In genomic region chr12:116485591-116486403, GRCm38 (mm10) we compare ENCODE assay signal across 8 mouse cellular contexts. TPM values are rescaled to one million over a fixed set of nuclear protein-coding genes. Genes with fewer than 3 reads are reported as not detected.
DNase-seq lines count a peak whose midpoint lies in the region; ATAC-seq and TF ChIP-seq lines count a peak whose summit lies in the region.

Gene Ptprn2 (plus strand): TSS chr12:116485720.

- no peak for TF ChIP-seq POLR2A in spleen, adult 2 months (IDR thresholded peaks at IDR 0.05; ENCODE audit: low read depth, low read length)

- H3K9me3 ChIP-seq in embryonic facial prominence, embryonic 12.5 days: no peaks in the 10 kb centered on the region
- H3K9me3 ChIP-seq in liver, embryonic 12.5 days (replicated peaks): no peaks in the 10 kb centered on the region
- no peaks in the 10 kb centered on the region for H3K9me3 ChIP-seq in stomach, postnatal 0 days (ENCODE audit: control insufficient read depth, low read length)

- no peak for TF ChIP-seq EP300 in stomach, postnatal 0 days (optimal IDR thresholded peaks at IDR 0.05)

- peak within 1 kb of the TSS; percentile 100 for H3K4me2 ChIP-seq in embryonic facial prominence, embryonic 12.5 days (replicated peaks)
- peak within 1 kb of the TSS; percentile 84 for H3K4me2 ChIP-seq in liver, embryonic 12.5 days
- H3K4me2 ChIP-seq in stomach, postnatal 0 days (replicated peaks; ENCODE audit: low read depth): peak within 1 kb of the TSS; percentile 91

- ATAC-seq in embryonic facial prominence, embryonic 12.5 days (ENCODE audit: insufficient number of reproducible peaks, insufficient read depth, low FRiP score, low TSS enrichment): peak; percentile 90
- ATAC-seq in liver, embryonic 12.5 days: peak; percentile 86
- ATAC-seq in stomach, postnatal 0 days (ENCODE audit: low FRiP score, low TSS enrichment): peak; percentile 88

- H3K9ac ChIP-seq in embryonic facial prominence, embryonic 12.5 days: peak within 1 kb of the TSS; percentile 27; the same call in 1 of the 2 replicates
- H3K9ac ChIP-seq in liver, embryonic 12.5 days: no peak within 1 kb of the TSS
- H3K9ac ChIP-seq in stomach, postnatal 0 days (ENCODE audit: low read length): peak within 1 kb of the TSS; percentile 43

- H3K4me1 ChIP-seq in spleen, adult 2 months (ENCODE audit: control insufficient read depth, insufficient read depth, insufficient read length): peaks cover 7% of the 10 kb centered on the region
- H3K4me1 ChIP-seq in embryonic facial prominence, embryonic 12.5 days: peaks cover 7% of the 10 kb centered on the region; the same call in 1 of the 2 replicates
- H3K4me1 ChIP-seq in liver, embryonic 12.5 days: peaks cover 7% of the 10 kb centered on the region
- H3K4me1 ChIP-seq in stomach, postnatal 0 days (replicated peaks; ENCODE audit: control insufficient read depth, insufficient read depth): peaks cover 2% of the 10 kb centered on the region; the same call in 1 of the 2 replicates

- WGBS in spleen, adult 2 months: 3% methylated on average over 81 of the region's 86 CpGs
- WGBS in embryonic facial prominence, embryonic 12.5 days: 1% methylated on average over 77 of the region's 86 CpGs
- WGBS in liver, embryonic 12.5 days (ENCODE audit: insufficient replicate concordance): 1% methylated on average over 77 of the region's 86 CpGs
- under 1% methylated on average over 64 of the region's 86 CpGs for WGBS in stomach, postnatal 0 days

- peaks cover 12% of the 10 kb centered on the region for H3K27me3 ChIP-seq in spleen, adult 2 months (ENCODE audit: control insufficient read depth, insufficient read depth, low read length)
- peaks cover 15% of the 10 kb centered on the region for H3K27me3 ChIP-seq in embryonic facial prominence, embryonic 12.5 days
- peaks cover 69% of the 10 kb centered on the region for H3K27me3 ChIP-seq in liver, embryonic 12.5 days (replicated peaks)
- no peaks in the 10 kb centered on the region for H3K27me3 ChIP-seq in stomach, postnatal 0 days (ENCODE audit: control insufficient read depth, insufficient read depth, low read length)

- H3K27ac ChIP-seq in spleen, adult 2 months (ENCODE audit: insufficient read depth, low read length): no peak within 1 kb of the TSS
- no peak within 1 kb of the TSS for H3K27ac ChIP-seq in embryonic facial prominence, embryonic 12.5 days
- H3K27ac ChIP-seq in liver, embryonic 12.5 days: no peak within 1 kb of the TSS
- H3K27ac ChIP-seq in stomach, postnatal 0 days (replicated peaks): peak within 1 kb of the TSS; percentile 58

- intact Hi-C loops in heart, postnatal 10 days (cut with DNase I): no loop called here

- DNase-seq in spleen, adult 2 months (ENCODE audit: low read depth in 1 of 2, low spot score in 2 of 2): peak in 1 of 2 experiments; percentile 10
- DNase-seq in spleen, adult 12 weeks (ENCODE audit: low spot score): no peak
- peak; percentile 53 to 62 for DNase-seq in heart, postnatal 10 days
- peak; percentile 27 to 80 for DNase-seq in kidney, postnatal 36 days
- peak; percentile 53 for DNase-seq in naive thymus-derived CD4-positive, alpha-beta T cell, adult 2 months (ENCODE audit: low read depth)
- DNase-seq in stomach, postnatal 0 days (ENCODE audit: low spot score): peak; percentile 92

- peak within 1 kb of the TSS; percentile 29; the same call in 1 of the 2 replicates for H3K4me3 ChIP-seq in spleen, adult 2 months (ENCODE audit: extremely low read depth, insufficient read depth, insufficient read length)
- H3K4me3 ChIP-seq in embryonic facial prominence, embryonic 12.5 days: peak within 1 kb of the TSS; percentile 53
- peak within 1 kb of the TSS; percentile 53 for H3K4me3 ChIP-seq in liver, embryonic 12.5 days
- peak within 1 kb of the TSS; percentile 54 for H3K4me3 ChIP-seq in stomach, postnatal 0 days (ENCODE audit: low read depth, low read length)

- no peak for TF ChIP-seq CTCF in spleen, adult 2 months (IDR thresholded peaks at IDR 0.05; ENCODE audit: extremely low read depth, insufficient read depth, insufficient read length, insufficient replicate concordance)
- peak; percentile 15; the same call in 1 of the 2 replicates for TF ChIP-seq CTCF in stomach, postnatal 0 days (IDR thresholded peaks at IDR 0.05; ENCODE audit: low read depth)

- no peaks in the 10 kb centered on the region for H3K36me3 ChIP-seq in spleen, adult 2 months (ENCODE audit: control insufficient read depth, insufficient read depth, low read length)
- H3K36me3 ChIP-seq in embryonic facial prominence, embryonic 12.5 days: no peaks in the 10 kb centered on the region
- no peaks in the 10 kb centered on the region for H3K36me3 ChIP-seq in liver, embryonic 12.5 days
- H3K36me3 ChIP-seq in stomach, postnatal 0 days (ENCODE audit: control insufficient read depth, insufficient read depth, low read length): no peaks in the 10 kb centered on the region

RNA-seq across cellular contexts. Expression of gene Ptprn2, which starts in this region (rescaled TPM):
- 0.77 and 0.96 TPM in 2 replicates for polyA plus RNA-seq in spleen, adult 2 months (2012; rRNA removed)
- polyA plus RNA-seq in embryonic facial prominence, embryonic 12.5 days (2016; fragmentation: Nextera tagmentation; extraction: Ambion mirVana): 0.66 and 0.90 TPM in 2 replicates
- under 1 TPM; 0.14 to 0.20 TPM for total RNA-seq in heart, postnatal 10 days (2021)
- 0.05 TPM in 1 of 2 replicates, not detected in the other for polyA plus RNA-seq in liver, embryonic 12.5 days (2016; fragmentation: Nextera tagmentation; extraction: Ambion mirVana)
- 5.8 and 6.0 TPM in 2 replicates for polyA plus RNA-seq in stomach, postnatal 0 days (2015; fragmentation: Nextera tagmentation; extraction: Ambion mirVana)

Comparison
In these comparisons a context has a peak if more than half of its experiments do, and no peak if none do; other contexts are left out.
1. Peak in ATAC-seq, H3K4me3 ChIP-seq, H3K9ac ChIP-seq and H3K4me2 ChIP-seq in embryonic facial prominence, embryonic 12.5 days; RNA of the gene not detected or under 1 TPM.
2. Peak in DNase-seq in heart, postnatal 10 days; RNA of the gene not detected or under 1 TPM.
3. Peak in ATAC-seq, H3K4me3 ChIP-seq and H3K4me2 ChIP-seq in liver, embryonic 12.5 days; RNA of the gene not detected or under 1 TPM.